Mouse (Mus musculus) cortical plate, adult 2 months (tissue): ENCODE results near the gene Olfr127.
"Not testable (repeated sequence)": the region's sequence is repeated elsewhere in the genome, so short reads cannot be mapped to it uniquely, and the experiment has no call there.

ENCODE experiments used
- CTCF ChIP-seq: fragments of 200-500 bp; IDR thresholded peaks from 2 replicates; pipeline ENCODE4 v1.5.1; 2011; ENCODE audit warnings: mild to moderate bottlenecking, control low read depth, low read length; ENCODE audit not compliant: insufficient read depth; ENCODE audit errors: extremely low read depth
- POLR2A ChIP-seq: fragments of 200-500 bp; IDR thresholded peaks from 2 replicates; pipeline ENCODE4 v1.6.1; 2011; ENCODE audit warnings: mild to moderate bottlenecking, low read length, control low read depth; ENCODE audit not compliant: insufficient read depth; ENCODE audit errors: extremely low read depth

GRCm38 (mm10) chr17:37906821-37907220 is 6.6 kb downstream of the Olfr127 start:
- TF ChIP-seq CTCF, POLR2A: not testable (repeated sequence)
